Mouse (Mus musculus): ENCODE data around the gene Tpcn1. TPM values are rescaled to one million over a fixed set of nuclear protein-coding genes. Genes with fewer than 3 reads are reported as not detected.

Gene Tpcn1
- polyA plus RNA-seq, 1 experiment from 2014 or later: 22.3 TPM

DNA sequence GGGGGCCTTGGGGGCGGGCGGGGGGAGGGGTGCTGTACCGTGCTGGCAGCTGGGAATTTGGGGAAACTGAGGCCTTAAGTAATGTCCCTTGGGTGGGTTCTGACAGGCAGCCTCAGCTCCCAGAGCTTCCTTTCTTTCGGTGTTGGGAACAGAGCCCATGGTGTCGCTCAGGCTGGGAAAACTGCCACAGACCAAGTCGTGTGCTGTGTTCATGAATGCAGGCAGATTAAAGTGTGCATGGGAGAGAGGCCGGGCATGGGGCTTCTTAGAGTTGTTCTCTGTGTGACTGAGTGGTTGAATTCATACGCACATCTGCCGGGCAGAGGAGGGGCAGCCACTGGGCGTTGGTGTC, 33.3 kb upstream of the Tpcn1 start:
- Histone ChIP-seq H3K9ac (no peak overlapping the region), H3K27ac (peak overlapping the region; percentile 4; the same call in 1 of the 2 replicates), H3K4me1 (peaks cover 13% of the 10 kb centered on the region), H3K9me3 (no peaks in the 10 kb centered on the region), H3K4me2 (no peak overlapping the region), H3K36me3 (peaks cover 96% of the 10 kb centered on the region), H3K27me3 (no peaks in the 10 kb centered on the region), H3K4me3 (no peak overlapping the region)
- 84% methylated on average over 10 of the region's 10 CpGs for WGBS
- no peak for ATAC-seq (ENCODE audit: insufficient number of reproducible peaks, insufficient read depth, low FRiP score, low TSS enrichment, low read depth)

DNA sequence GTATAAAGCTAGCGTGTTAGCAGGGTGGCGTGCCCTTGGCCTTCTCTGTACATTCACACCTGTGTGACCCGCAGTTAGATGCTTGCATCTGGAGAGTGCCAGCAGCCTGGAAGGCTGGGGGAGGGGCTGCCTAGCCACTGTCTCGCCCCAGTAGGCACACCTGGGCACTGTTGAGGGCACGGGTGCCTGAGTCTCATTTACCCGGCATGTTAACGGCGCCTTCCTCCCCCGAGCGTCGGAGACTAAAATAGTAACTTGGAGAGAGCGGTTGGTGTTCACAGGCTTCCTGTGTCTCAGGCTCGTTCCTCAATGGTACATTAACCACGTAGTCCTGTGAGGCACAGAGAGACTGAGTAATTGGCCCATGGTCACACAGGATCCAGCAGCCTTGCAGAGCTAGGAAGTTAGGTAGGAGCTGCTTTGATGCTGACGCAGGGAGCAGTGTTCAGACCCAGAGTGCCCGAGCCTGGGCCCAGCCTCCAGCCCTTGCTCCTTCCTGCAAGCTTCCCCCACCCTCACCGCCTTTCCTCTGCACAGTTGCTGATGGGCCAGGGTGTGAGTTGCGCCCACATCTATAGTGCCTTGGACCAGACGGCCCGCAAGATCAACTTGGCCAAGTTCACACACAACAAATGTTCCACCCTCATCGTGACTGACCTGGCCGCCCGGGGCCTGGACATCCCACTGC, 32.7 kb upstream of the Tpcn1 start:
- Histone ChIP-seq H3K9me3 (no peaks in the 10 kb centered on the region), H3K27ac (0 out of 2 replicates have a peak overlapping the region, but pooled peaks have one; percentile 4), H3K36me3 (peaks cover 94% of the 10 kb centered on the region), H3K27me3 (no peaks in the 10 kb centered on the region), H3K4me2 (no peak overlapping the region), H3K9ac (no peak overlapping the region), H3K4me3 (no peak overlapping the region), H3K4me1 (peaks cover 13% of the 10 kb centered on the region)
- ATAC-seq (ENCODE audit: insufficient number of reproducible peaks, insufficient read depth, low FRiP score, low TSS enrichment, low read depth): no peak
- 94% methylated on average over 23 of the region's 23 CpGs for WGBS

DNA sequence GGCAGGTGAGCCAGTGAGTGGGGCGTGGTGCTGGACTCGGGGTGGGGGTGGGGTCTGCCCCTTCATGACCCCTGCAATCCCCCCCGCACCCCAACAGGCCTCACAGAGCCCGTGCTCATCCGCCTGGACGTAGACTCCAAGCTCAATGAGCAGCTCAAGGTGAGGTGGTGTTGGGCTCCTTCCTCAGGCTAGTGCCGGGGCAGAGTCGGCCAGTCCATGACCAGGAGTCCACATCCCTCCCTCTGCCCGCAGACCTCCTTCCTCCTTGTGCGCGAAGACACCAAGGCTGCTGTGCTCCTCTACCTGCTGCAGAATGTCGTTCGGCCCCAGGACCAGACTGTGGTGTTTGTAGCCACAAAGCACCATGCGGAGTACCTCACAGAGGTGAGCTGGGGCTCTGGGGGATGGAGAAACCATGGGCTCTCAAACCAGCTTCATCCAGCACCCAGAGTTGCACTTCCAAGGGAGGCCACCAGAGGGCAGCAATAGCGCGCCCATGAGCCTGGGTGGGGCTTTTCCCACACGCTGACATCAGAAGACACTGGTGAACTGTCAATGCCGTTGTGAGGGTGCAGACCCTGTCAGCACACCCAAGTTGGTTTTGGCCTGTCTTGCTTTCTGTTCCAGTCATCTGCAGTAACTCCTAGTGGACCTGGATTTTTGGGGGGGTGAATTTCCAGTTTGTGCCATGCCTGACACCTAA, 32.1 kb upstream of the Tpcn1 start:
- Histone ChIP-seq H3K9me3 (no peaks in the 10 kb centered on the region), H3K4me1 (peaks cover 13% of the 10 kb centered on the region), H3K4me3 (no peak overlapping the region), H3K27me3 (no peaks in the 10 kb centered on the region), H3K9ac (no peak overlapping the region), H3K36me3 (peaks cover 94% of the 10 kb centered on the region), H3K27ac (no peak overlapping the region), H3K4me2 (no peak overlapping the region)
- WGBS: 69% methylated on average over 18 of the region's 18 CpGs
- no peak for ATAC-seq (ENCODE audit: insufficient number of reproducible peaks, insufficient read depth, low FRiP score, low TSS enrichment, low read depth)

DNA sequence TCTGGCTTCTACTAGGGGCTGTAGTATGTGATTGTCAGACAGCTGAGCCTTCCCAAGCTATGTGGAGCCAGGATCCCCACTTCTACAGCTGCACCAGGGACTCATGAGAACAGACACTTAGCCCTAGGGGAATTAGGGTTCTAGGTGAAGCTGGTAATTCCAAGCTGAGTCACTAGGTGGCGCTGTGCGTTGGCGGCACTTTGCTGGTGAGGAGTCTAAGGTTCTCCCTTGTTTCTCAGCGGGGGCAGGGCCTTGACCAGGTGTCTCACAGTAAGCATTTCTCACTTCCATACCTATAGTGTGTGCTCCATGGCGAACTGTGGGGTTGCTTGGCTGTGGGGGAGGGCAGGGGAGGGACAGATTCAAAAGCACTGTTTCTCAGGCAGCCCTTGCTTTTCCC, 30.7 kb upstream of the Tpcn1 start:
- Histone ChIP-seq H3K27me3 (no peaks in the 10 kb centered on the region), H3K4me2 (no peak overlapping the region), H3K4me1 (peaks cover 13% of the 10 kb centered on the region), H3K36me3 (peaks cover 87% of the 10 kb centered on the region), H3K4me3 (no peak overlapping the region), H3K9ac (no peak overlapping the region), H3K27ac (no peak overlapping the region), H3K9me3 (no peaks in the 10 kb centered on the region)
- WGBS: 25% methylated on average over 5 of the region's 5 CpGs
- ATAC-seq (ENCODE audit: insufficient number of reproducible peaks, insufficient read depth, low FRiP score, low TSS enrichment, low read depth): no peak

DNA sequence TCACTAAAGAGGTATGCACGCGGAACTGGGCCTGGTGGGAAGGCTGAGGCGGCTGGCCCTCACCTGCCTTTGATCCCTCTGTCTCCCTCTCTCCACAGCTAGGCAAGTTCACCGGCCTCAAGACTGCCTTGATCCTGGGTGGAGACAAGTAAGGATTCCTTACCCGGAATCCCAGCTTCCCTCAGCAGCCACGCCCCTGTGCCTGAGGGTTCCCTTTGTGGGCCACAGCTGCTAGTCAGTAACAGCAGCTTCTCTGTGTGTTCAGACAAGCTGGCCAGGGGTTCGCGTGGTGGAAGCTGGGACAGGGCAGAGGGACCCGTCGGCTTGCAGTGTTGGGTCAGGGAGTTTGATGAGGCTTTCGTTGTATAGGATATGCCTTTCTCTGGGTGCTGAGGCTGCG, 30.3 kb upstream of the Tpcn1 start:
- no peak overlapping the region for H3K4me3 ChIP-seq
- H3K9me3 ChIP-seq: no peaks in the 10 kb centered on the region
- peaks cover 18% of the 10 kb centered on the region for H3K4me1 ChIP-seq
- no peak overlapping the region for H3K9ac ChIP-seq
- 75% methylated on average over 12 of the region's 12 CpGs for WGBS
- no peak overlapping the region for H3K4me2 ChIP-seq
- peaks cover 83% of the 10 kb centered on the region for H3K36me3 ChIP-seq
- H3K27ac ChIP-seq: no peak overlapping the region
- no peak for ATAC-seq (ENCODE audit: insufficient number of reproducible peaks, insufficient read depth, low FRiP score, low TSS enrichment, low read depth)
- no peaks in the 10 kb centered on the region for H3K27me3 ChIP-seq

DNA sequence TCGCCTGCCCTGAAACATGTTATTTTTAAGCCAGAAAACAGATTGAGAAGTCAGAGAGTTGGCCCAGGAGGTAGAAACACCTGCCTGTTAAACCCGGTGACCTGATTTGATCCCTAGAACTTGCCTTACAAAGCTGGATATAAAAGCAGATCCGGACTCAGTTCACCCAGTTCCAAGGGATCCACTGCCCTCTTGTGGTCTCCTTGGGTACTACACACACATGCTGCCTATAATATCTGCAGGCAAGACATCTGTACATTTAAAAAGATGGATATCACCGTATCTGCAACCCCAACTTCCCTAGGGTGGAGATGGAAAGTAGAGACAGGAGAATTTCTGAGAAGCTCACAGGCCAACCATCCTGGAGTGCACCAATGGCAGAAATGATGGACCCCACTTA, 27.4 kb upstream of the Tpcn1 start:
- peaks cover 16% of the 10 kb centered on the region for H3K4me1 ChIP-seq
- H3K27me3 ChIP-seq: no peaks in the 10 kb centered on the region
- 97% methylated on average over 4 of the region's 4 CpGs for WGBS
- H3K27ac ChIP-seq: no peak overlapping the region
- no peak overlapping the region for H3K9ac ChIP-seq
- ATAC-seq (ENCODE audit: insufficient number of reproducible peaks, insufficient read depth, low FRiP score, low TSS enrichment, low read depth): no peak
- H3K4me3 ChIP-seq: no peak overlapping the region
- no peaks in the 10 kb centered on the region for H3K9me3 ChIP-seq
- H3K4me2 ChIP-seq: no peak overlapping the region
- H3K36me3 ChIP-seq: peaks cover 57% of the 10 kb centered on the region

DNA sequence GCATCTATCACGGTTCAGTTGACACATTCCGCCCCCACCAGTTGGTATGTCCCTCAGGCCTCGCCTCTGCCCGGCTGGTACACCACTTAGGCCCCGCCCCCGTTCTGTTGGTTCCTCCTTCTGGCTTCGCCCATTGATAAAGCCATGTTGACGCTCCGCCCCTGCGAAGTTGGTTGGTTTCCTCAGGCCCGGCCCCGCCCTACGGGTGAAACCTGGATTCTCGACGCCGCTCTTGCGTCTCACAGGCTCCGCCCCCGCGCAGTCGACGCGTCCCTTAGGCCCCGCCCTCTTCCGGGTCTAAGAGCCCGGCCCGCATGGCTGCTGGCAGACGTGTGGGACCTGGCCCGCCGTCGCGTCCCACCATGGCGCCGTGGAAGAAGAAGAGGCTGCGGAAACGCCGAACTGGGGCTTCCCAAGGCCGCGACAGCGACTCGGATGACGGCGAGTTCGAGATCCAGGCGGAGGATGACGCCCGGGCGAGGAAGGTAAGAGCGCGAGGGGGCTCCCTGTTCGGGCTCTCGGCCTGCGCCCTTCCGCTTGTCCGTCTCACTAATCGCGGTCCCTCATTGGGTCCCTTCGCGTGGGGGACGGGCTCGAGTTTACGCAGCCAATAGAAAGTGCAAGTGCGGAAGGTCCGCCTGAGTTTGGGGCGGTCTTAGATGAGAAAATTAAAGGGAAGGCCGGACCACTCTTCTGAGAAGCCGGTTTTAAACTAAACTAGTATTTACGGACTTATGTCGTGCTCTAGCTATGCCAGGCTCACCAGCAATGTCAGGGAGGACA, 24.5 kb upstream of the Tpcn1 start:
- Histone ChIP-seq H3K27ac (peak overlapping the region; percentile 78), H3K9me3 (no peaks in the 10 kb centered on the region), H3K27me3 (no peaks in the 10 kb centered on the region), H3K4me3 (peak overlapping the region; percentile 70), H3K4me1 (peaks cover 17% of the 10 kb centered on the region), H3K36me3 (peaks cover 46% of the 10 kb centered on the region), H3K4me2 (peak overlapping the region; percentile 93), H3K9ac (peak overlapping the region; percentile 78)
- WGBS: under 1% methylated on average over 69 of the region's 69 CpGs
- ATAC-seq (ENCODE audit: insufficient number of reproducible peaks, insufficient read depth, low FRiP score, low TSS enrichment, low read depth): peak; percentile 92

DNA sequence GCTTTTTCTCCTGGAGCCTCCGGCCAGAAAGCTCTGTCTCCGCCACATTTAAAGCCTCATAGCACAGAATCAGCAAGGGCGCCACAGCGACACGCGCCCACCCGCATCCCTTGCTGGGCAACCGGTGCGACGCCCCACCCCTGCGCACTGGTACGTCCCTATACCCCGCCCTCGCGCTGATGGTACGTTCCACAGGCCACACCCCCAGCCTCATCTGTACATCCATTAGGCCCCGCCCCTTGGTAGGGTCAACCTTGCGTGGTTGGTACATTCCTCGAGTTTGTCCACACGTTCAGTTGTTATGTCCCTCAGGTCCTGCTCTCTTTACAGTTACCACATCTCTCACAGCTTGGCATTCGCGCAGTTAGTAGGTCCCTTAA, 24.0 kb upstream of the Tpcn1 start, which contains the start of the genes Rita1 and Ddx54:
Rita1 (minus strand) TSS at position 148 of the 380 bp plus-strand sequence.
Ddx54 (plus strand) TSS at position 298 of the 380 bp plus-strand sequence.
- Histone ChIP-seq H3K27me3 (no peaks in the 10 kb centered on the region), H3K4me1 (peaks cover 17% of the 10 kb centered on the region), H3K36me3 (peaks cover 46% of the 10 kb centered on the region), H3K4me2 (peak within 1 kb of the TSS; percentile 93), H3K9ac (peak within 1 kb of the TSS; percentile 78), H3K9me3 (no peaks in the 10 kb centered on the region), H3K27ac (peak within 1 kb of the TSS; percentile 78), H3K4me3 (peak within 1 kb of the TSS; percentile 70)
- peak; percentile 88 for ATAC-seq (ENCODE audit: insufficient number of reproducible peaks, insufficient read depth, low FRiP score, low TSS enrichment, low read depth)
- under 1% methylated on average over 22 of the region's 22 CpGs for WGBS

DNA sequence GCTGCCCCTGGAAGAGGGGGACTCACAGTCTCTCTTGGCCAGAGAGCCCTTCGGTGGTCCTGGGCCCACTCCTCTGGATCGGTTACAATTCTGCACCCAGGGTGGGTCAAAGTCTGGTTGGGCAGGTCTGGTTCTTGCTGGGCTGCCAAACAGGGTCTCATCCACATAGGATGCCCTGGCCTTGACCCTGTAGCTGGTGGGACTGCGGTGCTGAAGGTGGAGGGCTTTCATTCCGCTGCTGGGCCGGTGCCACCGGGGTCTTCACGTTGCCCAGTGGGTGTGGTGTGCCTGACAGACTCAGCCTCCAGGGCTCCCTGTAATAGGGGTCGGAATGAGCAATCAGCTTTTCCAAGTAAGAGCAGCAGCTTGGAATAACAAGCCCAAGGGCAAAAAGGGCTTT, 22.9 kb upstream of the Tpcn1 start:
- Histone ChIP-seq H3K9me3 (no peaks in the 10 kb centered on the region), H3K27me3 (no peaks in the 10 kb centered on the region), H3K4me2 (peak overlapping the region; percentile 93), H3K9ac (peak overlapping the region; percentile 73), H3K36me3 (peaks cover 39% of the 10 kb centered on the region), H3K4me3 (peak overlapping the region; percentile 70), H3K4me1 (peaks cover 17% of the 10 kb centered on the region), H3K27ac (no peak overlapping the region)
- ATAC-seq (ENCODE audit: insufficient number of reproducible peaks, insufficient read depth, low FRiP score, low TSS enrichment, low read depth): no peak
- WGBS: 40% methylated on average over 8 of the region's 8 CpGs

DNA sequence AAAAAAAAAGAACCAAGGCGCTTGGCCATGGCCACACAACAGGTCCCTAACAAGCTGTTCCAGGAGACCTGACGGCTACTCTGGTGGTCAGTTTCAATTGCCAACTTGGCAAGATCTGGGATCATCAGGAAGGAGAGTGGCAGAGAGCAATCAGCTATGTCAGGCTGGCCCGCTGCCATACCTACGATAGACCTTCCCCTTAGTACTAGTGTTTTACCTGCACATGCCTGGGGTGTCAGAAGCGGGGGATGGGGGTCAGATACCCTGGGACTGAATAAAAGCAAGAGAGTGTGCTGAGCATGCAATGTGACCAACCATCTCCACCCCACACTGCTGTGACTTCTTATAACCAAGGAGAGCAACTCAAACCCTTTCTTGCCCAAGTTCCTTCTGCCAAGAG, 22.4 kb upstream of the Tpcn1 start:
- Histone ChIP-seq H3K27me3 (no peaks in the 10 kb centered on the region), H3K4me2 (peak overlapping the region; percentile 93), H3K9me3 (no peaks in the 10 kb centered on the region), H3K9ac (peak overlapping the region; percentile 73; the same call in 1 of the 2 replicates), H3K4me1 (peaks cover 17% of the 10 kb centered on the region), H3K27ac (no peak overlapping the region), H3K4me3 (peak overlapping the region; percentile 70; the same call in 1 of the 2 replicates), H3K36me3 (peaks cover 35% of the 10 kb centered on the region)
- no peak for ATAC-seq (ENCODE audit: insufficient number of reproducible peaks, insufficient read depth, low FRiP score, low TSS enrichment, low read depth)
- WGBS: 87% methylated on average over 5 of the region's 5 CpGs

DNA sequence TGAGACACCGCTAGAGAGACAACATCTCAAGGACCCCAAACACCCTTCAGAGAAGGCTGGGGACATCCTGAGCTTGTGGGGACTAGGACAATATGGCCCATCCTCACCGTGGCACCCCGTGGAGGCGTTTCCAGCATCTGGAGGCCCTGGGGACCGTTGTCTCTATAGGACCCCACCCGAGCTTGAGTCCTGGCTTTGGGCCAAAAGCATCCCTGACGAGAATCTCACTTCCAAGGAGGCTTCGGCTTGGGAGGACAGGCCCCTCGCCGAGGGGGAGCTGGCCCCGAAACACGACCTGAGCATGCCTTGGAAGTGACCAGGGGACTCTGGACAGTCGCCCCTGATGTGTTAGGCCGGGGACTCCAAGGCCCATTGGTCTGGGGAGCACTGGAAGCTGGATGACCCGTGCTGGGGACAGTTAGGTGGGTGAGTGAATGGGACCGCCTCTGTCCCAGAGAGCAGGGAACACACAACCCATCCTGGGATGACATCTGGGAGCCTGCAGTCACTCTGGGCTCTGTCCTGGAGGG, 20.8 kb upstream of the Tpcn1 start:
- Histone ChIP-seq H3K9ac (0 out of 2 replicates have a peak overlapping the region, but pooled peaks have one; percentile 0), H3K36me3 (peaks cover 25% of the 10 kb centered on the region), H3K4me1 (peaks cover 21% of the 10 kb centered on the region), H3K27ac (no peak overlapping the region), H3K4me3 (no peak overlapping the region), H3K9me3 (no peaks in the 10 kb centered on the region), H3K4me2 (no peak overlapping the region), H3K27me3 (no peaks in the 10 kb centered on the region)
- WGBS: 87% methylated on average over 16 of the region's 16 CpGs
- no peak for ATAC-seq (ENCODE audit: insufficient number of reproducible peaks, insufficient read depth, low FRiP score, low TSS enrichment, low read depth)
